In the genomic region with DNA sequence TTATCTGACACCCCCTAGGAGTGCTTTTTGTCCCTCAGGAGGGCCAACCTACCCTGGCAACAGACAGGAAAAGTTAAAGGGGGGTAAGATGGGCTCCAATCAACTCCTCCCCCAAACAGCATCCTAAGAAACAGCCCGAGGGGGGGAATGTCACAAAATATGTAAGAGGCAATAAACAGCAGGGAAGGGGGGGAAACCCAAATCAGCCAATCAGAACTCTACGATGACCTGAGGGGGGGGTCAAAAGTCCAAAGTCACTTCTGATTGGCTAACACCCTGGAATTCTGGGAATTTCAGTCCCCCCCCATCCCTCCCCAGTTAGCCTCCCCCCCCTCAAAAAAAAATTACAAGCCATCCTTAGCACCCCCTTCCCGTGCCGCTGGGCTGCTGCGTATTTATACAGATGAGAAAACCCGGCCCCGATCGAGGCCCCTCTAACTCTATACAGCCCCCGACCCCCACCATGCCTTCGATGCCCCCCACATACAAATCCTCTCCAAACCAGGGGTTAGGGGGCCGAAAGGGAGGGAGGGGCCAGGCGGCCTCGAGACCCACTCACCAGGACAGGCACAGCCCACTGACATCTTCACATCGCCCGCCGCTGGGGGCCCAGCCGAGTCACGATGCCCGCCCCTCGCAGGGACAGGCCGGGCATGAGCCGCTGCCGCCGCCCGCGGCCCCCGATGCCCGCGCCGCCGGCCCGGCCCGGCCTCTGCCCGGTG, we compare ENCODE assay signal across 8 mouse cellular contexts. TPM values are rescaled to one million over a fixed set of nuclear protein-coding genes. Genes with fewer than 3 reads are reported as not detected.
A peak's percentile ranks its signal among the peaks of the same experiment; 100 is the strongest.
DNase-seq lines count a peak whose midpoint lies in the region; ATAC-seq and TF ChIP-seq lines count a peak whose summit lies in the region.

A gene (plus strand): TSS at position 616 of the 722 bp plus-strand sequence.

- no peak for TF ChIP-seq CTCF in brain, embryonic 14.5 days (IDR thresholded peaks at IDR 0.05; ENCODE audit: borderline replicate concordance, extremely low read depth, insufficient read depth, insufficient read length)

- no peak for TF ChIP-seq POLR2A in brain, embryonic 14.5 days (IDR thresholded peaks at IDR 0.05; ENCODE audit: borderline replicate concordance, extremely low read depth, insufficient read depth, insufficient read length, poor library complexity, severe bottlenecking)

- no peaks in the 10 kb centered on the region for H3K9me3 ChIP-seq in megakaryocyte, embryonic 14.5 days
- no peaks in the 10 kb centered on the region for H3K9me3 ChIP-seq in forebrain, embryonic 16.5 days (ENCODE audit: control insufficient read depth, low read length)
- no peaks in the 10 kb centered on the region for H3K9me3 ChIP-seq in hindbrain, embryonic 10.5 days

- H3K27ac ChIP-seq in forebrain, embryonic 16.5 days (ENCODE audit: low read length): peak within 1 kb of the TSS; percentile 98
- peak within 1 kb of the TSS; percentile 96 for H3K27ac ChIP-seq in hindbrain, embryonic 10.5 days

- ATAC-seq in megakaryocyte, adult 5-6 weeks (ENCODE audit: poor library complexity, severe bottlenecking): no peak
- ATAC-seq in forebrain, embryonic 16.5 days: no peak

- peak within 1 kb of the TSS; percentile 100 for H3K4me3 ChIP-seq in megakaryocyte, embryonic 14.5 days (replicated peaks)
- H3K4me3 ChIP-seq in forebrain, embryonic 16.5 days (replicated peaks; ENCODE audit: low read length): peak within 1 kb of the TSS; percentile 87
- H3K4me3 ChIP-seq in hindbrain, embryonic 10.5 days: peak within 1 kb of the TSS; percentile 93

- H3K4me1 ChIP-seq in megakaryocyte, embryonic 14.5 days: peaks cover 76% of the 10 kb centered on the region
- peaks cover 57% of the 10 kb centered on the region for H3K4me1 ChIP-seq in forebrain, embryonic 16.5 days (replicated peaks; ENCODE audit: control insufficient read depth, insufficient read depth, low read length)
- H3K4me1 ChIP-seq in hindbrain, embryonic 10.5 days (replicated peaks): peaks cover 81% of the 10 kb centered on the region

- 1% methylated on average over 33 of the region's 34 CpGs for WGBS in forebrain, embryonic 16.5 days
- WGBS in hindbrain, embryonic 10.5 days: under 1% methylated on average over 34 of the region's 34 CpGs

- H3K36me3 ChIP-seq in megakaryocyte, embryonic 14.5 days (replicated peaks; ENCODE audit: low read length): peaks cover 5% of the 10 kb centered on the region
- H3K36me3 ChIP-seq in forebrain, embryonic 16.5 days (ENCODE audit: control insufficient read depth, insufficient read depth): no peaks in the 10 kb centered on the region
- H3K36me3 ChIP-seq in hindbrain, embryonic 10.5 days: no peaks in the 10 kb centered on the region

- H3K27me3 ChIP-seq in megakaryocyte, embryonic 14.5 days (replicated peaks): no peaks in the 10 kb centered on the region
- no peaks in the 10 kb centered on the region for H3K27me3 ChIP-seq in forebrain, embryonic 16.5 days (replicated peaks; ENCODE audit: control insufficient read depth, insufficient read depth, low read length)
- no peaks in the 10 kb centered on the region for H3K27me3 ChIP-seq in hindbrain, embryonic 10.5 days (ENCODE audit: insufficient read depth, poor library complexity, severe bottlenecking)

- DNase-seq in brain, embryonic 14.5 days (ENCODE audit: low read depth): peak; percentile 70
- DNase-seq in hindbrain, embryonic 10.5 days (ENCODE audit: low spot score): peak; percentile 23
- no peak for DNase-seq in left cerebral cortex, adult 8-10 months (ENCODE audit: low spot score in 2 of 2)
- DNase-seq in mesoderm, embryonic 11.5 days (ENCODE audit: low read depth, low spot score): peak; percentile 68
- no peak for DNase-seq in natural killer cell, adult 2 months (ENCODE audit: low spot score in 2 of 2)

- H3K4me2 ChIP-seq in forebrain, embryonic 16.5 days (ENCODE audit: low read length): peak within 1 kb of the TSS; percentile 79

- H3K9ac ChIP-seq in forebrain, embryonic 16.5 days (replicated peaks; ENCODE audit: low read depth, low read length): peak within 1 kb of the TSS; percentile 98

RNA-seq across cellular contexts. Expression of the gene that starts here (rescaled TPM):
- polyA plus RNA-seq in megakaryocyte, embryonic 14.5 days (2012; ENCODE audit: insufficient read depth, low replicate concordance): 8.7 and 12.2 TPM in 2 replicates
- 14.1 and 30.8 TPM in 2 replicates for total RNA-seq in megakaryocyte, adult 5-6 weeks (2015)
- 8.6 and 11.5 TPM in 2 replicates for total RNA-seq in megakaryocyte, adult 5-6 weeks (2017)
- 24.0 and 30.1 TPM in 2 replicates for polyA plus RNA-seq in brain, embryonic 14.5 days (2012; rRNA removed)
- polyA plus RNA-seq in forebrain, embryonic 16.5 days (2015; fragmentation: Nextera tagmentation; extraction: Ambion mirVana): 21.8 and 25.9 TPM in 2 replicates
- polyA plus RNA-seq in hindbrain, embryonic 10.5 days (2016; fragmentation: Nextera tagmentation; extraction: Ambion mirVana): 39.9 and 49.6 TPM in 2 replicates
- 10 to 100 TPM; 25.7 to 29.7 (median 26.8) TPM for total RNA-seq in left cerebral cortex, adult 8-10 months (2022)

Comparison
In these comparisons a context has a peak if more than half of its experiments do, and no peak if none do; other contexts are left out.
1. DNase-seq: peak in brain, embryonic 14.5 days (single experiment), hindbrain, embryonic 10.5 days (single experiment) and mesoderm, embryonic 11.5 days (single experiment); none in left cerebral cortex, adult 8-10 months (0 of 2) and natural killer cell, adult 2 months (0 of 2).
2. Peak in every context shown above with its lines, with median percentiles within 50 percentile points of each other: H3K4me3 ChIP-seq.